Mouse (Mus musculus) spleen, postnatal 10 days (tissue): ENCODE measurements around the gene Ctnnbip1.
A peak's percentile ranks its signal among the peaks of the same experiment; 100 is the strongest.

Experiments used
- DNase-seq, 2 experiments: peaks; one replicate each; pipeline ENCODE4 v3.0.0; 2021 to 2022; ENCODE audit warnings: low spot score in 2 of 2

Ctnnbip1 gene

GRCm38 (mm10) chr4:149521258-149521657 is 3.2 kb downstream of the Ctnnbip1 start:
- DNase-seq, result no peak

GRCm38 (mm10) chr4:149523961-149524360 is 5.9 kb downstream of the Ctnnbip1 start:
- DNase-seq, result no peak

- no peak for DNase-seq
Observed at GRCm38 (mm10) chr4:149525170-149525569, 7.1 kb downstream of the Ctnnbip1 start.

- DNase-seq, result no peak
Observed at GRCm38 (mm10) chr4:149525811-149526210, 7.8 kb downstream of the Ctnnbip1 start.

- DNase-seq, result no peak
Observed at GRCm38 (mm10) chr4:149526330-149526729, 8.3 kb downstream of the Ctnnbip1 start.

GRCm38 (mm10) chr4:149527621-149528354 is 9.8 kb downstream of the Ctnnbip1 start:
- no peak for DNase-seq

GRCm38 (mm10) chr4:149529691-149530090 is 11.7 kb downstream of the Ctnnbip1 start:
- no peak for DNase-seq

- no peak for DNase-seq
Observed at GRCm38 (mm10) chr4:149539441-149539840, 21.4 kb downstream of the Ctnnbip1 start.

- DNase-seq, result no peak
Observed at GRCm38 (mm10) chr4:149541935-149542334, 23.9 kb downstream of the Ctnnbip1 start.

- DNase-seq, result no peak
Observed at GRCm38 (mm10) chr4:149542431-149542830, 24.4 kb downstream of the Ctnnbip1 start.

GRCm38 (mm10) chr4:149542927-149543553 is 25.0 kb downstream of the Ctnnbip1 start:
- DNase-seq, result peak; percentile 64 to 85

GRCm38 (mm10) chr4:149544892-149545291 is 26.9 kb downstream of the Ctnnbip1 start:
- no peak for DNase-seq

GRCm38 (mm10) chr4:149546797-149547444 is 28.9 kb downstream of the Ctnnbip1 start:
- no peak for DNase-seq

- DNase-seq, result no peak
Observed at GRCm38 (mm10) chr4:149547523-149547922, 29.5 kb downstream of the Ctnnbip1 start.

- DNase-seq, result peak; percentile 34 to 64
Observed at GRCm38 (mm10) chr4:149549221-149549925, 31.3 kb downstream of the Ctnnbip1 start.

- DNase-seq, result no peak
Observed at GRCm38 (mm10) chr4:149550866-149551265, 32.8 kb downstream of the Ctnnbip1 start.

- no peak for DNase-seq
Observed at GRCm38 (mm10) chr4:149551696-149552095, 33.7 kb downstream of the Ctnnbip1 start.

GRCm38 (mm10) chr4:149553834-149554233 is 35.8 kb downstream of the Ctnnbip1 start:
- DNase-seq, result no peak

GRCm38 (mm10) chr4:149556111-149556510 is 38.1 kb downstream of the Ctnnbip1 start:
- no peak for DNase-seq

- no peak for DNase-seq
Observed at GRCm38 (mm10) chr4:149557905-149558304, 39.9 kb downstream of the Ctnnbip1 start.

GRCm38 (mm10) chr4:149558389-149558788 is 40.4 kb downstream of the Ctnnbip1 start:
- DNase-seq, result no peak

GRCm38 (mm10) chr4:149561392-149561791 is 43.4 kb downstream of the Ctnnbip1 start:
- DNase-seq, result no peak
